Mouse (Mus musculus) liver, adult 2 months (tissue): ENCODE measurements at regions not wholly inside any gene's neighbourhood (a gene's known extent, or its start where the extent isn't known, plus 50 kb on each side); places are given as distances from the start of the nearest gene placed in this dataset.

ENCODE experiments used
- CTCF ChIP-seq: fragments of 200-500 bp; IDR thresholded peaks from 2 replicates; pipeline ENCODE4 v1.5.1; 2011; ENCODE audit warnings: low read depth, low read length, control low read depth
- POLR2A ChIP-seq: fragments of 200-500 bp; IDR thresholded peaks from 2 replicates; pipeline ENCODE4 v1.6.1; 2011; ENCODE audit warnings: low read length, control low read depth; ENCODE audit not compliant: insufficient read depth; ENCODE audit errors: extremely low read depth

GRCm38 (mm10) chr19:14664096-14664586 lies 66.3 kb upstream of the Tle4 start:
- no peak for TF ChIP-seq CTCF
- no peak for TF ChIP-seq POLR2A
